Mouse (Mus musculus): ENCODE data around the gene Homez. TPM values are rescaled to one million over a fixed set of nuclear protein-coding genes. Genes with fewer than 3 reads are reported as not detected.

Gene Homez
- polyA plus RNA-seq (2015; fragmentation: Nextera tagmentation; extraction: Ambion mirVana) = 1.6 and 2.6 TPM in 2 replicates

DNA sequence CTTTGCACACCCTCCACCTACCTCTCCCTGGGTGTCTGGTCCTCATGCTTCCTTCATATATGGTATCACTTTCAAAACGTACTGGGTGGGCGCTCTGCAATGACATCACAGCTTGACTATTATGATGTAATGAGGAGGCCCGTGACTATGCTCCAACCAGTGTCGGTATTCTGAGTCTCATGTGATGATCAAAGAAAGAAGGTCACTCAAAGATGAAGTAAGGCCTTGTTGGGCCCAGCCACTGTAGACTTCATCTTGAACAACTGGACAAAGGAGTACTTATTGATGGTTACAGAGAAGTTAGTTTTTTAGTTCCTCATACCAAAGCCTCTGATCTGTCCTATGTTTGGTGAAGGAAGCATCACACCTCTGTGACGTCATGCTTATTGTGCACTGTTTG is at the start of gene Homez:
Gene Homez (minus strand): TSS at position 101 of the 400 bp plus-strand sequence.
- no peak for ATAC-seq (ENCODE audit: insufficient read depth)
- peaks cover 8% of the 10 kb centered on the region for H3K4me1 ChIP-seq (replicated peaks)

DNA sequence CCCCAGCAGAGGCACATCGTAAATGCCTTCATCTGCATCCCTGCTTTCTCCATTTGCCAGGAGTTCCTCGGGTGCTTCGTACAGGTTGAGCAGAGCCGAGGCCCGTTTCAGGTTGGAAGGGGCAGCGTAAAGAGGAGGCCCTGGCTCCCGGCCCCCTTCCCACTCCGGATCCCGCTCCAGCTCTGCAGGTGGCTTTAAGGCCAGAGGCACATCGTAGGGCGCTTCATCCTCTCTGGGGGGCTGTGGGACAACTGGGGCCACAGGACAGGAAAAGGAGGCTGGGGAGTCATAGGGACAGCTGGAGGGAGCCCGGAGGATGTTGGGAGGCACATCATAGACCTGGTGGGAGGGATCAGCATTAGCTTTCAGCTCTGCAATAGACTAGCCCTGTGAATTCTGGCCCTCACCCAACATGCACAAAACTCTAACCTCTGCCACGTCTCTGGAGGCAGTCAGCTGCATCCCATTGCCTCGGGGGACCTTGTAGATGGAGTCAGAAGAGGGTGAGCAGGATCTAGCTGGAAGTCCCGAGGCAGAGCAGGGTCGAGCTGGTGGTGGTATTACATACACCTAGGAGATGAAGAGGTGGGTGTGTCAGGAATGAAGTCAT is 49.4 kb upstream of the Homez start:
- Histone ChIP-seq H3K4me1 (replicated peaks) (peaks cover 10% of the 10 kb centered on the region), H3K27ac (replicated peaks) (no peak overlapping the region), H3K4me3 (replicated peaks) (no peak overlapping the region), H3K9ac (no peak overlapping the region), H3K9me3 (replicated peaks) (no peaks in the 10 kb centered on the region), H3K36me3 (replicated peaks) (no peaks in the 10 kb centered on the region), H3K4me2 (no peak overlapping the region), H3K27me3 (peaks cover 42% of the 10 kb centered on the region)
- ATAC-seq (ENCODE audit: insufficient read depth) = no peak
- 66% methylated on average over 16 of the region's 16 CpGs for WGBS (ENCODE audit: insufficient replicate concordance)

More for the DNA sequence above, at the start of gene Homez:
- H3K9me3 ChIP-seq (replicated peaks) = no peaks in the 10 kb centered on the region
- H3K36me3 ChIP-seq (replicated peaks) = no peaks in the 10 kb centered on the region
- no peak within 1 kb of the TSS for H3K4me2 ChIP-seq
- 76% methylated on average over 5 of the region's 5 CpGs for WGBS (ENCODE audit: insufficient replicate concordance)
- no peak within 1 kb of the TSS for H3K9ac ChIP-seq
- H3K27me3 ChIP-seq = peaks cover 6% of the 10 kb centered on the region
- no peak within 1 kb of the TSS for H3K27ac ChIP-seq (replicated peaks)
- H3K4me3 ChIP-seq (replicated peaks) = no peak within 1 kb of the TSS

DNA sequence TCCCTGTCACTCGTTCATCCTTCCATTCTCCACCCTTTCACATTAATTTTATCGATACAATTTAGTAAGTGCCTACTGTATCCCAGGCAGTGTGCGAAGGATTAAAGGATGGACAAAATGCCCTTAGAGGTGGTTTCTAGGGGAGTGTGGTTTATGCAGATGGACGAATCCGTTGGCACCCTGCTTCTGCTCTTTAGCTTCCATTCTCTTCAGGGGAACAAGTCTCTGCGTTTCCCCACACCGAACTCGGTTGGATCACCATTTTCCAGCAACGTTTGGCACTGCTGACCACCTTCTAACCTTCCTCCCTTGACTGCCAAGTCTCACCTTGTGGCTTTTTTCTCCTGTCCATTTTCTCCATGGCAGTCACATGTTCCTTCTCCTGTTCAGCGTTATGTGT is 42.6 kb upstream of the Homez start:
- 27% methylated on average over 10 of the region's 10 CpGs for WGBS (ENCODE audit: insufficient replicate concordance)
- H3K36me3 ChIP-seq (replicated peaks) = no peaks in the 10 kb centered on the region
- H3K4me2 ChIP-seq = peak overlapping the region; percentile 73
- H3K9me3 ChIP-seq (replicated peaks) = no peaks in the 10 kb centered on the region
- no peak for ATAC-seq (ENCODE audit: insufficient read depth)
- no peak overlapping the region for H3K27ac ChIP-seq (replicated peaks)
- peaks cover 3% of the 10 kb centered on the region for H3K4me1 ChIP-seq (replicated peaks)
- H3K27me3 ChIP-seq = peaks cover 73% of the 10 kb centered on the region
- 0 out of 2 replicates have a peak overlapping the region, but pooled peaks have one; percentile 35 for H3K9ac ChIP-seq
- peak overlapping the region; percentile 57 for H3K4me3 ChIP-seq (replicated peaks)

DNA sequence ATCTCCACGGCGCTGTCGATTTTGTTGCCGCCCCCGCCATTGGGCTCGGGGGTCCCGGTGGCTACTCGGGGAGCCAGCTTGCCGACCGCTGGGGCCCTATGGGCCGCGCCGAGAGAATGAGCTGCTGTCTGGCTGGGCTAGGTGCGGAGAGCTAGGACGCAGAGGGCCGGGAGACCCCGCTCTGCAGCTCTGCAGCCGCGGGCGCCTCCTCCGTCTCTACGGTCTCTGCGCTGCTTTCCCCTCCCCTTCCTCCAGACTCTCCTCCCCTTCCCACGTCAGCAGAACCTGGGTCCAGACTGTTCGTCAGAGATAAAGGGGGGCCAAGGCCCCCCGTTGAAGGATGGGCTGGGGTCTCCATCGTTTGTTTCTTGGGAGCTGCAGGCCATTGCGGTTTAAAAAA is 42.1 kb upstream of the Homez start, which contains the start of gene Slc22a17:
Gene Slc22a17 (minus strand): TSS at position 247 of the 400 bp plus-strand sequence.
- H3K36me3 ChIP-seq (replicated peaks) = no peaks in the 10 kb centered on the region
- H3K4me1 ChIP-seq (replicated peaks) = peaks cover 3% of the 10 kb centered on the region
- H3K9ac ChIP-seq = peak within 1 kb of the TSS; percentile 35
- peaks cover 73% of the 10 kb centered on the region for H3K27me3 ChIP-seq
- no peak for ATAC-seq (ENCODE audit: insufficient read depth)
- H3K9me3 ChIP-seq (replicated peaks) = no peaks in the 10 kb centered on the region
- H3K27ac ChIP-seq (replicated peaks) = no peak within 1 kb of the TSS
- peak within 1 kb of the TSS; percentile 57 for H3K4me3 ChIP-seq (replicated peaks)
- WGBS (ENCODE audit: insufficient replicate concordance) = under 1% methylated on average over 28 of the region's 28 CpGs
- peak within 1 kb of the TSS; percentile 73 for H3K4me2 ChIP-seq

DNA sequence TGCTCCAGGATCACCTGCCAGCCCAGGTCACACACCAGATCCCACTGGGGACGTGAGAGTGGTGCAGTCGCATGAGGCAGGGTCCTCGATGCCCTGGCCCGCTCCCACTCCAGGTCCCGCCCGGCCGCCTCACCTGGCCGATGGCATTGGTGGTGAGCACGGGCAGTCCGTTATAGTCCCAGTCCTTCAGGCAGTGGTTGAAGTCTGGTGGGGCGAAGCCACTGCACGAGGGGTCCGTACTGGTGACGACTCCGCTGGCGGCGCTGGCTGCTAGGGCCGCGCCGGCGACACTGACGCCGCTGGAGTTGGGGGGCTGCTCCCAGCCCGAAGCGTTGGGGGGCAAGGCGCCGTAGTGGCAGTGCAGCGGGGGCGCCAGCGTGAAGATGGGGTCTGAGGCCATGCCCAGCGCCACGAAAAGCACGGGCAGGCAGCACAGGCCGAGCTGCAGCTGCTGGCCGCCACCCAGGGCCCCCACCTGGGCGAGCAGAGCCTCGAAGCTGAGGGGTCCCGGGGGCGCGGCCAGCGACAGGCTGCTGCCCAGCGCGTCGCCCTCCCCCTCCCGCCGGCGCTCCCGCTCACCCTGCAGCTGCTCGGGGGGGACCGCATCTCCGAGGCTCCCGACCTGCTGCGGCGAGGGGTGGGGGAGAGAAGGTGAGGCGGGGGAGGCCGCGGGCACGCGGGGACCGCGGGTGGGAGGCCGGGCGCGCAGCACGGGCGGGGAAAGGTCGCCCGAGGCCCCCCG is 41.5 kb upstream of the Homez start:
- no peak overlapping the region for H3K27ac ChIP-seq (replicated peaks)
- no peak for ATAC-seq (ENCODE audit: insufficient read depth)

DNA sequence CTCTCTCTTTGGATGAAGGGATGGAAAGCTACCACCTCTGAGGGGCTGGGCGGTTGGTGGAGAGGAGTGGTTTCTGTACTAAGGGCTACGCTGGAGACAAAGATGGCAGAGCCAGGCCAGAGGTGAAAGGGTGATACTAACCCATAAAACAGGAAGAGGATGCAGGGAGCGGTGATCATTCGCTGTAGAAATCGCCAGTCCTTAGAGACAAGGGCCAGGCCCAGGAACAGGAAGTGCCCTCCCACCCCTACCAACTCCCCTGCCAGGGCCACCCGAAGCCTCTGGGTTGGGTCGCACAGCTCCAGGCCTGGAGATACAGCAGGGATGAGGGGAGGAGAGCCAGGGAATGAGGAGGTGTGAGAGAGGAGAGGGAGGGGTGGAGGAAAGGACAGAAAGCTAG is 37.9 kb upstream of the Homez start:
- no peak for ATAC-seq (ENCODE audit: insufficient read depth)
- no peak overlapping the region for H3K27ac ChIP-seq (replicated peaks)
- H3K4me3 ChIP-seq (replicated peaks) = no peak overlapping the region
- peaks cover 50% of the 10 kb centered on the region for H3K27me3 ChIP-seq
- WGBS (ENCODE audit: insufficient replicate concordance) = 51% methylated on average over 7 of the region's 7 CpGs
- H3K4me1 ChIP-seq (replicated peaks) = peaks cover 3% of the 10 kb centered on the region
- no peak overlapping the region for H3K9ac ChIP-seq
- H3K4me2 ChIP-seq = no peak overlapping the region
- H3K9me3 ChIP-seq (replicated peaks) = no peaks in the 10 kb centered on the region
- no peaks in the 10 kb centered on the region for H3K36me3 ChIP-seq (replicated peaks)

More for the DNA sequence above, 41.5 kb upstream of the Homez start:
- WGBS (ENCODE audit: insufficient replicate concordance) = 3% methylated on average over 65 of the region's 69 CpGs
- Histone ChIP-seq H3K4me2 (peak overlapping the region; percentile 73), H3K4me3 (replicated peaks) (peak overlapping the region; percentile 57), H3K4me1 (replicated peaks) (peaks cover 3% of the 10 kb centered on the region), H3K9ac (peak overlapping the region; percentile 35), H3K36me3 (replicated peaks) (no peaks in the 10 kb centered on the region), H3K9me3 (replicated peaks) (no peaks in the 10 kb centered on the region), H3K27me3 (peaks cover 71% of the 10 kb centered on the region)

DNA sequence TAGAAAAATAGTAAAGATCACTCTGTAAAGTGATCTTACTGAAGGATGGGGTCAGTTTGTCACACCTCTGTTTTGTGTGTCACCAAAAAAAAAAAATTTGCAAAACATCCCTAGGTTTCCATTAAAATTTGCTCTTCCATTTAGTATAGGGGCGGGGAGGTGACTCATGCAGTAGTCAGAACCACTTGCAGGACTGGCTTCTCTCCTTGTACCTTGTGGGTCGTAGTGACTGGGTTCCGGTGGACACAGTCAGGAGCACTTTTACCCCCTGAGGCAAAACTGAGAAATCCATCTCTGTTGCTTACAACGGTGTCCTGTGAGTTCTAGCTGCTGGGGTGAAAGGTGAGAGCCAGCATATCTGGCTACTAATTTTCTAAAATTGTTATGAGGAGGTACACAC is 32.9 kb upstream of the Homez start:
- 75% methylated on average over 4 of the region's 4 CpGs for WGBS (ENCODE audit: insufficient replicate concordance)
- ATAC-seq (ENCODE audit: insufficient read depth) = no peak
- Histone ChIP-seq H3K9me3 (replicated peaks) (no peaks in the 10 kb centered on the region), H3K36me3 (replicated peaks) (peaks cover under 1% of the 10 kb centered on the region; the same call in 1 of the 2 replicates), H3K4me1 (replicated peaks) (peaks cover 3% of the 10 kb centered on the region), H3K4me2 (no peak overlapping the region), H3K27ac (replicated peaks) (no peak overlapping the region), H3K9ac (no peak overlapping the region), H3K4me3 (replicated peaks) (no peak overlapping the region), H3K27me3 (peaks cover 7% of the 10 kb centered on the region; the same call in 1 of the 2 replicates)

DNA sequence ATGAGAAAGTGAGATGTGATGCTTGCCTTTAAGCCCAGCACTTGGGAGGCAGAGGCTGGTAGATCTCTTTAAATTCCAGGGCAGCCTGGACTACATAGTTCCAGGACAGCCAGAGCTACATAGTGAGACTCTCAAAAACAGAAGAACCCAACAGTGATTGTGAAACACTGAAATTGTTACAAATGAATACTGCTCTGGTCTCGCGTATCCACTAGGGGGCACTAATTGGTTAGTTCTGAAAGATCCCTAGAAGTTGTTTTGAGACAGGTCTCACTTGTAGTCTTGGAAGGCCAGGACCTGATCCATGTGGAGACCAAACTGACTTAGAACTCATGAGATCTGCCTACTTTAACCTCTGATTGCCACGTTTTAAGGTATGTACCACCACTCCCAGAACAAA is 29.6 kb upstream of the Homez start:
- Histone ChIP-seq H3K36me3 (replicated peaks) (peaks cover 33% of the 10 kb centered on the region), H3K27me3 (0 out of 2 replicates have a peak, but pooled peaks cover 2% of the 10 kb centered on the region), H3K4me2 (no peak overlapping the region), H3K9ac (no peak overlapping the region), H3K9me3 (replicated peaks) (no peaks in the 10 kb centered on the region), H3K27ac (replicated peaks) (no peak overlapping the region), H3K4me3 (replicated peaks) (no peak overlapping the region), H3K4me1 (replicated peaks) (peaks cover 17% of the 10 kb centered on the region)
- no peak for ATAC-seq (ENCODE audit: insufficient read depth)
- WGBS (ENCODE audit: insufficient replicate concordance) = under 1% methylated on average over 3 of the region's 3 CpGs

DNA sequence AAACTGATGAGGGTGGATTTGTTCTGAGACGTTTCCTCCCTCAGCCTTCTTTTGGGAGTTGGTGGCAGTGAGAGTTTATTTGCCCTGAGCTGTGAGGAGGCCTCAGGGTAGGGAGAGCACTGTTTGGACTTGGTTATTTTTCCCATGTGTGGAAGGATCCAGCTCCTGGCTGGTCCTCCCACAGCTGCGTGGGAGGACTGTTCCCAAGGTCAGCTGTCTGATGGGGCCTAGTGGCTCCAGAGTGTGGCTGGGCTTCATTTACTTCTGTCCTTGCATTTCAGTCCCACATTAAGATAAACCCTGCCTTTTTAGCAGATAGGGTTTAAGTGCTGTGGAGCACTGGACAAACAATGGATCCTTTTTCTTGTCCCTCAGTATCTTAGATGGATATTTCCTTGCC is 26.7 kb upstream of the Homez start:
- WGBS (ENCODE audit: insufficient replicate concordance) = 74% methylated on average over 2 of the region's 2 CpGs
- H3K4me3 ChIP-seq (replicated peaks) = no peak overlapping the region
- H3K4me2 ChIP-seq = no peak overlapping the region
- peaks cover 33% of the 10 kb centered on the region for H3K4me1 ChIP-seq (replicated peaks)
- H3K27me3 ChIP-seq = no peaks in the 10 kb centered on the region
- H3K36me3 ChIP-seq (replicated peaks) = peaks cover 33% of the 10 kb centered on the region
- no peaks in the 10 kb centered on the region for H3K9me3 ChIP-seq (replicated peaks)
- H3K9ac ChIP-seq = no peak overlapping the region
- ATAC-seq (ENCODE audit: insufficient read depth) = no peak
- no peak overlapping the region for H3K27ac ChIP-seq (replicated peaks)

DNA sequence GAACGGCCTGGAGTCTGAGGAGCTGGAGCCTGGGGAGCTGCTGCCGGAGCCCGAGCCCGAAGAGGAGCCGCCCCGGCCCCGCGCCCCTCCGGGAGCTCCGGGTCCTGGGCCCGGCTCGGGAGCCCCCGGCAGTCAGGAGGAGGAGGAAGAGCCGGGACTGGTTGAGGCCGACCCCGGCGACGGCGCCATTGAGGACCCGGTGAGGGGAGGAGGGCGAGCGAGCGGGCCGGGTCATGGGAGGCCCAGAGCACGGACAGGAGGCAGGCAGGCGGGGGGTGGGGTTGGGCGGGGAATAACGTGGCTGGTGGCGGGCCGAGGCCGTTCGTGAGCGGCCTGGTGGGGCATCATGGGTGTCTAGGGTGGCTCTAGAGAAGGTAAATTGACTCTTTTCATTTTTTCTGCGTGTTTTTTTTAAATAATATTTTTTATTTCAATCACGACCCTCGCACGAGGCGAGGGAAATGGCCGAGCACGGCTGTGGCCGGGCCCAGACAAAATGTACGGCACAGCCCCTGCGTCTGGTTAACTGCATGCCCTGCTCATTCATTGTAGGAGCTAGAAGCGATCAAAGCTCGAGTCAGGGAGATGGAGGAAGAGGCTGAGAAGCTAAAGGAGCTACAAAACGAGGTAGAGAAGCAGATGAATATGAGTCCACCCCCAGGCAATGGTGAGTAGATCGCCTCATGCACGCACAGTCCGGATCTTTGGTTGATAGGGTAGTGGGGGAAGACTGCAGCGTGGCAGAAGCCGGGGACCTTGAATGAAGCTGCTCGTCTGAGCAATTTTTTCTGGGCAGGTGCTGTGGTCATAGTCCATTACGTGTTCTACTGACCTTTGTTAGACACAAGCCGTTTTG is 23.8 kb upstream of the Homez start:
- Histone ChIP-seq H3K9me3 (replicated peaks) (no peaks in the 10 kb centered on the region), H3K4me2 (peak overlapping the region; percentile 89), H3K9ac (peak overlapping the region; percentile 98), H3K4me1 (replicated peaks) (peaks cover 36% of the 10 kb centered on the region), H3K27me3 (no peaks in the 10 kb centered on the region), H3K4me3 (replicated peaks) (peak overlapping the region; percentile 90), H3K27ac (replicated peaks) (peak overlapping the region; percentile 85), H3K36me3 (replicated peaks) (peaks cover 33% of the 10 kb centered on the region)
- WGBS (ENCODE audit: insufficient replicate concordance) = under 1% methylated on average over 53 of the region's 54 CpGs
- ATAC-seq (ENCODE audit: insufficient read depth) = peak; percentile 63

Measured in liver, embryonic 15.5 days (tissue).